Mouse (Mus musculus) frontal cortex, adult (tissue): ENCODE measurements around the gene Atxn2l.
"Not testable (repeated sequence)": the region's sequence is repeated elsewhere in the genome, so short reads cannot be mapped to it uniquely, and the experiment has no call there.

ENCODE experiments used
- ATAC-seq: cut with Nextera tagmentation; 2 replicates; pipeline ENCODE4 v1.9.2; 2017; ENCODE audit warnings: mild to moderate bottlenecking, moderate library complexity, mixed read lengths; ENCODE audit not compliant: low TSS enrichment

Gene Atxn2l

GRCm38 (mm10) chr7:126491005-126491404 is 12.2 kb downstream of the Atxn2l start:
- ATAC-seq = no peak

- not testable (repeated sequence) for ATAC-seq
Measured at GRCm38 (mm10) chr7:126487617-126488385, 15.4 kb downstream of the Atxn2l start.

- ATAC-seq = peak; percentile 96
Measured at GRCm38 (mm10) chr7:126487052-126487483, 16.2 kb downstream of the Atxn2l start, which contains the start of gene Tufm. TSS of gene Tufm (plus strand) at chr7:126487361.

- peak; percentile 47 for ATAC-seq
Measured at GRCm38 (mm10) chr7:126482392-126482871, 20.8 kb downstream of the Atxn2l start.

- ATAC-seq = no peak
Measured at GRCm38 (mm10) chr7:126481699-126482098, 21.5 kb downstream of the Atxn2l start.

GRCm38 (mm10) chr7:126474993-126475581 is 28.1 kb downstream of the Atxn2l start, which contains the start of gene Sh2b1:
TSS of gene Sh2b1 (minus strand) at chr7:126475424.
- peak; percentile 95 for ATAC-seq

GRCm38 (mm10) chr7:126474486-126474955 is 28.7 kb downstream of the Atxn2l start:
- ATAC-seq = no peak

GRCm38 (mm10) chr7:126473470-126474086 is 29.7 kb downstream of the Atxn2l start:
- no peak for ATAC-seq

- no peak for ATAC-seq
Measured at GRCm38 (mm10) chr7:126472713-126473112, 30.5 kb downstream of the Atxn2l start.

GRCm38 (mm10) chr7:126472306-126472705 is 30.9 kb downstream of the Atxn2l start:
- no peak for ATAC-seq

GRCm38 (mm10) chr7:126471853-126472252 is 31.4 kb downstream of the Atxn2l start:
- no peak for ATAC-seq

- no peak for ATAC-seq
Measured at GRCm38 (mm10) chr7:126471361-126471760, 31.9 kb downstream of the Atxn2l start.

- no peak for ATAC-seq
Measured at GRCm38 (mm10) chr7:126470077-126470476, 33.2 kb downstream of the Atxn2l start.

GRCm38 (mm10) chr7:126467834-126468627 is 35.2 kb downstream of the Atxn2l start:
- no peak for ATAC-seq

GRCm38 (mm10) chr7:126467271-126467670 is 36.0 kb downstream of the Atxn2l start:
- 0 out of 2 replicates have a peak, but pooled peaks have one; percentile 38 for ATAC-seq

- ATAC-seq = no peak
Measured at GRCm38 (mm10) chr7:126466707-126467106, 36.5 kb downstream of the Atxn2l start.

- ATAC-seq = no peak
Measured at GRCm38 (mm10) chr7:126466116-126466515, 37.1 kb downstream of the Atxn2l start.

- ATAC-seq = no peak
Measured at GRCm38 (mm10) chr7:126465246-126466030, 37.8 kb downstream of the Atxn2l start.

- ATAC-seq = no peak
Measured at GRCm38 (mm10) chr7:126464836-126465235, 38.4 kb downstream of the Atxn2l start.

GRCm38 (mm10) chr7:126464121-126464520 is 39.1 kb downstream of the Atxn2l start:
- ATAC-seq = no peak

- no peak for ATAC-seq
Measured at GRCm38 (mm10) chr7:126463547-126463946, 39.7 kb downstream of the Atxn2l start.
